Mouse (Mus musculus) lung, embryonic 15.5 days (tissue): ENCODE results near the gene Fbxo4. TPM values are rescaled to one million over a fixed set of nuclear protein-coding genes. Genes with fewer than 3 reads are reported as not detected.

Experiments used
- ATAC-seq: fragments of 200-750 bp; cut with Nextera tagmentation; 2 replicates; pipeline ENCODE4 v1.8.0; 2017; ENCODE audit warnings: moderate number of reproducible peaks, borderline replicate concordance; ENCODE audit not compliant: low FRiP score, low TSS enrichment; ENCODE audit errors: extremely low read depth
- H3K27ac ChIP-seq: fragments of 300-500 bp; sonication (generic); 2 replicates; pipeline ENCODE4 v1.5.1; 2015; ENCODE audit warnings: moderate library complexity, mild to moderate bottlenecking, inconsistent platforms
- H3K27me3 ChIP-seq: fragments of 300-500 bp; sonication (generic); 2 replicates; pipeline ENCODE4 v1.6.1; 2015; ENCODE audit warnings: inconsistent platforms
- H3K36me3 ChIP-seq: fragments of 300-500 bp; sonication (generic); 2 replicates; pipeline ENCODE4 v1.6.1; 2015; ENCODE audit warnings: inconsistent platforms
- H3K4me1 ChIP-seq: fragments of 300-500 bp; sonication (generic); 2 replicates; pipeline ENCODE4 v1.6.1; 2015; ENCODE audit warnings: inconsistent platforms
- H3K4me2 ChIP-seq: fragments of 300-500 bp; sonication (generic); 2 replicates; pipeline ENCODE4 v1.6.1; 2015; ENCODE audit warnings: inconsistent platforms, mild to moderate bottlenecking, moderate library complexity
- H3K4me3 ChIP-seq: fragments of 300-500 bp; sonication (generic); 2 replicates; pipeline ENCODE4 v1.5.1; 2015; ENCODE audit warnings: mild to moderate bottlenecking, inconsistent platforms
- H3K9ac ChIP-seq: fragments of 300-500 bp; sonication (generic); 2 replicates; pipeline ENCODE4 v1.6.1; 2015; ENCODE audit warnings: inconsistent platforms
- H3K9me3 ChIP-seq: fragments of 300-500 bp; sonication (generic); 2 replicates; pipeline ENCODE4 v1.6.1; 2016; ENCODE audit warnings: inconsistent platforms
- WGBS: fragments of 180-500 bp; shearing (Covaris S2); methylation state at CpG from one replicate; pipeline ENCODE4 v1.1.7; 2015; 5-methylcytosine and 5-hydroxymethylcytosine counted together
- polyA plus RNA-seq: library from polyadenylated mRNA; unstranded; fragments of >200 nt; fragmentation: Nextera tagmentation; extraction: Ambion mirVana; gene quantifications from 2 replicates; pipeline ENCODE4 v1.2.1, GENCODE M21; 2015

Gene Fbxo4
- polyA plus RNA-seq, 1 experiment from 2014 or later, result 13.6 TPM

- H3K9me3 ChIP-seq, result no peaks in the 10 kb centered on the region
- H3K27ac ChIP-seq, result no peak overlapping the region
- H3K4me3 ChIP-seq, result no peak overlapping the region
- 0 out of 2 replicates have a peak, but pooled peaks cover 2% of the 10 kb centered on the region for H3K36me3 ChIP-seq
- no peaks in the 10 kb centered on the region for H3K4me1 ChIP-seq
- H3K9ac ChIP-seq, result no peak overlapping the region
- H3K27me3 ChIP-seq, result no peaks in the 10 kb centered on the region
- no peak for ATAC-seq
- no peak overlapping the region for H3K4me2 ChIP-seq
- WGBS, result 92% methylated on average over 6 of the region's 6 CpGs
These were observed 9.2 kb downstream of the Fbxo4 start for GRCm38 (mm10) chr15:3970193-3970592.

GRCm38 (mm10) chr15:3969743-3970142 lies 9.6 kb downstream of the Fbxo4 start:
- Histone ChIP-seq H3K36me3 (0 out of 2 replicates have a peak, but pooled peaks cover 2% of the 10 kb centered on the region), H3K27ac (no peak overlapping the region), H3K4me3 (no peak overlapping the region), H3K4me2 (no peak overlapping the region), H3K9ac (no peak overlapping the region), H3K4me1 (no peaks in the 10 kb centered on the region), H3K9me3 (no peaks in the 10 kb centered on the region), H3K27me3 (no peaks in the 10 kb centered on the region)
- no peak for ATAC-seq
- WGBS, result 80% methylated on average over 14 of the region's 14 CpGs

GRCm38 (mm10) chr15:3962251-3962650 lies 17.1 kb downstream of the Fbxo4 start:
- Histone ChIP-seq H3K4me3 (no peak overlapping the region), H3K27me3 (no peaks in the 10 kb centered on the region), H3K4me1 (no peaks in the 10 kb centered on the region), H3K27ac (no peak overlapping the region), H3K9ac (no peak overlapping the region), H3K36me3 (no peaks in the 10 kb centered on the region), H3K9me3 (no peaks in the 10 kb centered on the region), H3K4me2 (no peak overlapping the region)
- ATAC-seq, result no peak
- WGBS, result 75% methylated on average over 8 of the region's 8 CpGs

GRCm38 (mm10) chr15:3960094-3960493 lies 19.3 kb downstream of the Fbxo4 start:
- no peak for ATAC-seq
- Histone ChIP-seq H3K4me1 (no peaks in the 10 kb centered on the region), H3K9ac (no peak overlapping the region), H3K27me3 (no peaks in the 10 kb centered on the region), H3K27ac (no peak overlapping the region), H3K36me3 (no peaks in the 10 kb centered on the region), H3K4me3 (no peak overlapping the region), H3K9me3 (no peaks in the 10 kb centered on the region), H3K4me2 (no peak overlapping the region)
- WGBS, result 35% methylated on average over 1 of the region's 1 CpGs

GRCm38 (mm10) chr15:3957982-3958381 lies 21.4 kb downstream of the Fbxo4 start:
- H3K9me3 ChIP-seq, result no peaks in the 10 kb centered on the region
- no peak for ATAC-seq
- H3K4me3 ChIP-seq, result no peak overlapping the region
- no peaks in the 10 kb centered on the region for H3K4me1 ChIP-seq
- 27% methylated on average over 4 of the region's 4 CpGs for WGBS
- H3K27me3 ChIP-seq, result no peaks in the 10 kb centered on the region
- H3K27ac ChIP-seq, result no peak overlapping the region
- H3K4me2 ChIP-seq, result no peak overlapping the region
- H3K9ac ChIP-seq, result no peak overlapping the region
- H3K36me3 ChIP-seq, result no peaks in the 10 kb centered on the region

- 83% methylated on average over 2 of the region's 2 CpGs for WGBS
- no peak overlapping the region for H3K9ac ChIP-seq
These were observed 24.4 kb downstream of the Fbxo4 start for GRCm38 (mm10) chr15:3954971-3955370.

GRCm38 (mm10) chr15:3938132-3938531 lies 41.2 kb downstream of the Fbxo4 start:
- Histone ChIP-seq H3K4me1 (no peaks in the 10 kb centered on the region), H3K4me3 (no peak overlapping the region), H3K36me3 (no peaks in the 10 kb centered on the region), H3K9ac (no peak overlapping the region), H3K27me3 (no peaks in the 10 kb centered on the region), H3K9me3 (no peaks in the 10 kb centered on the region), H3K4me2 (no peak overlapping the region), H3K27ac (no peak overlapping the region)
- no peak for ATAC-seq
- WGBS, result 82% methylated on average over 2 of the region's 2 CpGs

More at GRCm38 (mm10) chr15:3954971-3955370, 24.4 kb downstream of the Fbxo4 start:
- Histone ChIP-seq H3K4me3 (no peak overlapping the region), H3K27me3 (no peaks in the 10 kb centered on the region), H3K27ac (no peak overlapping the region), H3K4me1 (no peaks in the 10 kb centered on the region), H3K4me2 (no peak overlapping the region), H3K9me3 (no peaks in the 10 kb centered on the region), H3K36me3 (no peaks in the 10 kb centered on the region)
- no peak for ATAC-seq

GRCm38 (mm10) chr15:3936056-3936455 lies 43.3 kb downstream of the Fbxo4 start:
- Histone ChIP-seq H3K36me3 (no peaks in the 10 kb centered on the region), H3K27ac (no peak overlapping the region), H3K9me3 (no peaks in the 10 kb centered on the region), H3K4me3 (no peak overlapping the region), H3K4me1 (no peaks in the 10 kb centered on the region), H3K9ac (no peak overlapping the region), H3K27me3 (no peaks in the 10 kb centered on the region), H3K4me2 (no peak overlapping the region)
- ATAC-seq, result no peak
- WGBS, result 82% methylated on average over 3 of the region's 3 CpGs

GRCm38 (mm10) chr15:3933466-3933865 lies 45.9 kb downstream of the Fbxo4 start:
- no peak overlapping the region for H3K27ac ChIP-seq
- ATAC-seq, result no peak
- H3K36me3 ChIP-seq, result no peaks in the 10 kb centered on the region
- H3K9ac ChIP-seq, result no peak overlapping the region
- no peak overlapping the region for H3K4me2 ChIP-seq
- H3K9me3 ChIP-seq, result no peaks in the 10 kb centered on the region
- H3K27me3 ChIP-seq, result no peaks in the 10 kb centered on the region
- 79% methylated on average over 4 of the region's 4 CpGs for WGBS
- H3K4me1 ChIP-seq, result no peaks in the 10 kb centered on the region
- H3K4me3 ChIP-seq, result no peak overlapping the region

- Histone ChIP-seq H3K4me1 (no peaks in the 10 kb centered on the region), H3K9me3 (no peaks in the 10 kb centered on the region), H3K9ac (no peak overlapping the region), H3K36me3 (no peaks in the 10 kb centered on the region), H3K27ac (no peak overlapping the region), H3K4me2 (no peak overlapping the region), H3K4me3 (no peak overlapping the region), H3K27me3 (no peaks in the 10 kb centered on the region)
- ATAC-seq, result no peak
- 76% methylated on average over 1 of the region's 1 CpGs for WGBS
These were observed 47.4 kb downstream of the Fbxo4 start for GRCm38 (mm10) chr15:3931931-3932330.

Other genes starting within 250 kb of the Fbxo4 start
- 27.3 and 27.9 TPM in 2 replicates for gene AW549877, start 16.2 kb upstream of the Fbxo4 start, polyA plus RNA-seq
- 232 and 243 TPM in 2 replicates for gene Oxct1, start 46.8 kb upstream of the Fbxo4 start, polyA plus RNA-seq